Mouse (Mus musculus): Measurements from ENCODE around the gene Dek. TPM values are rescaled to one million over a fixed set of nuclear protein-coding genes. Genes with fewer than 3 reads are reported as not detected.

Gene Dek
- polyA plus RNA-seq, 1 experiment from 2014 or later, result 152 TPM

- Histone ChIP-seq H3K27me3 (replicated peaks) (no peaks in the 10 kb centered on the region), H3K4me1 (peaks cover 3% of the 10 kb centered on the region; the same call in 1 of the 2 replicates), H3K36me3 (peaks cover 49% of the 10 kb centered on the region), H3K4me3 (no peak overlapping the region), H3K9ac (no peak overlapping the region), H3K9me3 (no peaks in the 10 kb centered on the region), H3K27ac (replicated peaks) (no peak overlapping the region), H3K4me2 (no peak overlapping the region)
- ATAC-seq (ENCODE audit: extremely low read depth, insufficient number of reproducible peaks, low FRiP score, low TSS enrichment), result no peak
- WGBS, result 82% methylated on average over 11 of the region's 11 CpGs
These were observed 49.9 kb downstream of the Dek start for GRCm38 (mm10) chr13:47056126-47056525.

GRCm38 (mm10) chr13:47053971-47054370, 52.0 kb downstream of the Dek start:
- peaks cover 44% of the 10 kb centered on the region for H3K36me3 ChIP-seq
- peaks cover 17% of the 10 kb centered on the region for H3K4me1 ChIP-seq
- 78% methylated on average over 10 of the region's 10 CpGs for WGBS
- no peaks in the 10 kb centered on the region for H3K27me3 ChIP-seq (replicated peaks)
- ATAC-seq (ENCODE audit: extremely low read depth, insufficient number of reproducible peaks, low FRiP score, low TSS enrichment), result no peak
- no peak overlapping the region for H3K27ac ChIP-seq (replicated peaks)
- H3K9me3 ChIP-seq, result no peaks in the 10 kb centered on the region
- H3K4me3 ChIP-seq, result no peak overlapping the region
- H3K9ac ChIP-seq, result no peak overlapping the region
- H3K4me2 ChIP-seq, result no peak overlapping the region

- H3K36me3 ChIP-seq, result peaks cover 39% of the 10 kb centered on the region
- WGBS, result 44% methylated on average over 4 of the region's 4 CpGs
- no peak overlapping the region for H3K4me3 ChIP-seq
- H3K27ac ChIP-seq (replicated peaks), result no peak overlapping the region
- H3K27me3 ChIP-seq (replicated peaks), result no peaks in the 10 kb centered on the region
- no peak for ATAC-seq (ENCODE audit: extremely low read depth, insufficient number of reproducible peaks, low FRiP score, low TSS enrichment)
- H3K4me1 ChIP-seq, result peaks cover 17% of the 10 kb centered on the region
- no peaks in the 10 kb centered on the region for H3K9me3 ChIP-seq
- no peak overlapping the region for H3K4me2 ChIP-seq
- no peak overlapping the region for H3K9ac ChIP-seq
These were observed 56.0 kb downstream of the Dek start for GRCm38 (mm10) chr13:47050009-47050408.

GRCm38 (mm10) chr13:47047996-47048395, 58.0 kb downstream of the Dek start:
- 86% methylated on average over 4 of the region's 4 CpGs for WGBS
- H3K9me3 ChIP-seq, result no peaks in the 10 kb centered on the region
- ATAC-seq (ENCODE audit: extremely low read depth, insufficient number of reproducible peaks, low FRiP score, low TSS enrichment), result no peak
- H3K27ac ChIP-seq (replicated peaks), result no peak overlapping the region
- H3K9ac ChIP-seq, result no peak overlapping the region
- peaks cover 28% of the 10 kb centered on the region for H3K36me3 ChIP-seq
- no peak overlapping the region for H3K4me3 ChIP-seq
- no peak overlapping the region for H3K4me2 ChIP-seq
- no peaks in the 10 kb centered on the region for H3K27me3 ChIP-seq (replicated peaks)
- peaks cover 27% of the 10 kb centered on the region for H3K4me1 ChIP-seq

- H3K27me3 ChIP-seq (replicated peaks), result no peaks in the 10 kb centered on the region
- peak within 1 kb of the TSS; percentile 88 for H3K9ac ChIP-seq
- H3K4me2 ChIP-seq, result peak within 1 kb of the TSS; percentile 100
- H3K36me3 ChIP-seq, result peaks cover 10% of the 10 kb centered on the region
- H3K4me1 ChIP-seq, result peaks cover 16% of the 10 kb centered on the region
- no peaks in the 10 kb centered on the region for H3K9me3 ChIP-seq
- no peak for ATAC-seq (ENCODE audit: extremely low read depth, insufficient number of reproducible peaks, low FRiP score, low TSS enrichment)
- 15% methylated on average over 10 of the region's 10 CpGs for WGBS
- peak within 1 kb of the TSS; percentile 86 for H3K4me3 ChIP-seq
- H3K27ac ChIP-seq (replicated peaks), result 0 out of 2 replicates have a peak within 1 kb of the TSS, but pooled peaks have one; percentile 46
These were observed 61.4 kb downstream of the Dek start, which contains the start of gene Tpmt for GRCm38 (mm10) chr13:47044617-47044947. Gene Tpmt (minus strand): TSS chr13:47044737.

- H3K27ac ChIP-seq (replicated peaks), result 0 out of 2 replicates have a peak overlapping the region, but pooled peaks have one; percentile 46
These were observed 62.0 kb downstream of the Dek start for GRCm38 (mm10) chr13:47043833-47044616.

GRCm38 (mm10) chr13:47043030-47043680, 62.8 kb downstream of the Dek start, which contains the start of gene Kdm1b:
Gene Kdm1b (plus strand): TSS chr13:47043499.
- peak within 1 kb of the TSS; percentile 86 for H3K4me3 ChIP-seq
- no peaks in the 10 kb centered on the region for H3K36me3 ChIP-seq
- peak within 1 kb of the TSS; percentile 100 for H3K4me2 ChIP-seq
- WGBS, result under 1% methylated on average over 48 of the region's 48 CpGs
- H3K9ac ChIP-seq, result peak within 1 kb of the TSS; percentile 88
- peak within 1 kb of the TSS; percentile 46; the same call in 1 of the 2 replicates for H3K27ac ChIP-seq (replicated peaks)
- no peaks in the 10 kb centered on the region for H3K9me3 ChIP-seq
- ATAC-seq (ENCODE audit: extremely low read depth, insufficient number of reproducible peaks, low FRiP score, low TSS enrichment), result peak; percentile 98
- peaks cover 16% of the 10 kb centered on the region for H3K4me1 ChIP-seq
- no peaks in the 10 kb centered on the region for H3K27me3 ChIP-seq (replicated peaks)

More at GRCm38 (mm10) chr13:47043833-47044616, 62.0 kb downstream of the Dek start:
- H3K36me3 ChIP-seq, result peaks cover 4% of the 10 kb centered on the region
- peak overlapping the region; percentile 88 for H3K9ac ChIP-seq
- no peaks in the 10 kb centered on the region for H3K27me3 ChIP-seq (replicated peaks)
- 0 out of 2 replicates have a peak, but pooled peaks have one; percentile 1 for ATAC-seq (ENCODE audit: extremely low read depth, insufficient number of reproducible peaks, low FRiP score, low TSS enrichment)
- no peaks in the 10 kb centered on the region for H3K9me3 ChIP-seq
- under 1% methylated on average over 45 of the region's 45 CpGs for WGBS
- peak overlapping the region; percentile 100 for H3K4me2 ChIP-seq
- peak overlapping the region; percentile 86 for H3K4me3 ChIP-seq
- H3K4me1 ChIP-seq, result peaks cover 16% of the 10 kb centered on the region

GRCm38 (mm10) chr13:47042024-47042633, 63.9 kb downstream of the Dek start:
- 52% methylated on average over 8 of the region's 8 CpGs for WGBS
- peak overlapping the region; percentile 100 for H3K4me2 ChIP-seq
- no peak overlapping the region for H3K27ac ChIP-seq (replicated peaks)
- H3K4me1 ChIP-seq, result peaks cover 16% of the 10 kb centered on the region
- ATAC-seq (ENCODE audit: extremely low read depth, insufficient number of reproducible peaks, low FRiP score, low TSS enrichment), result no peak
- no peaks in the 10 kb centered on the region for H3K27me3 ChIP-seq (replicated peaks)
- no peaks in the 10 kb centered on the region for H3K9me3 ChIP-seq
- 0 out of 2 replicates have a peak, but pooled peaks cover 4% of the 10 kb centered on the region for H3K36me3 ChIP-seq
- H3K9ac ChIP-seq, result peak overlapping the region; percentile 71; the same call in 1 of the 2 replicates
- H3K4me3 ChIP-seq, result peak overlapping the region; percentile 86

GRCm38 (mm10) chr13:47040061-47040460, 65.9 kb downstream of the Dek start:
- Histone ChIP-seq H3K9me3 (no peaks in the 10 kb centered on the region), H3K4me3 (no peak overlapping the region), H3K4me1 (peaks cover 16% of the 10 kb centered on the region), H3K36me3 (0 out of 2 replicates have a peak, but pooled peaks cover 4% of the 10 kb centered on the region), H3K27ac (replicated peaks) (no peak overlapping the region), H3K9ac (no peak overlapping the region), H3K27me3 (replicated peaks) (no peaks in the 10 kb centered on the region), H3K4me2 (no peak overlapping the region)
- no peak for ATAC-seq (ENCODE audit: extremely low read depth, insufficient number of reproducible peaks, low FRiP score, low TSS enrichment)
- 85% methylated on average over 5 of the region's 5 CpGs for WGBS

- peaks cover 11% of the 10 kb centered on the region for H3K4me1 ChIP-seq
- H3K9ac ChIP-seq, result no peak overlapping the region
- ATAC-seq (ENCODE audit: extremely low read depth, insufficient number of reproducible peaks, low FRiP score, low TSS enrichment), result no peak
- 78% methylated on average over 6 of the region's 6 CpGs for WGBS
- no peak overlapping the region for H3K4me3 ChIP-seq
- H3K27me3 ChIP-seq (replicated peaks), result no peaks in the 10 kb centered on the region
- H3K27ac ChIP-seq (replicated peaks), result no peak overlapping the region
- H3K9me3 ChIP-seq, result no peaks in the 10 kb centered on the region
- no peak overlapping the region for H3K4me2 ChIP-seq
- 0 out of 2 replicates have a peak, but pooled peaks cover 4% of the 10 kb centered on the region for H3K36me3 ChIP-seq
These were observed 68.1 kb downstream of the Dek start for GRCm38 (mm10) chr13:47037946-47038345.

Measured in heart, embryonic 13.5 days (tissue).